Mouse (Mus musculus): Measurements from ENCODE around the gene Adgrd1. TPM values are rescaled to one million over a fixed set of nuclear protein-coding genes. Genes with fewer than 3 reads are reported as not detected.

Adgrd1 gene
- polyA plus RNA-seq, 1 experiment from 2014 or later: 1.6 TPM

- H3K4me3 ChIP-seq (ENCODE audit: control insufficient read depth in 1 of 2, insufficient read depth in 1 of 2, low read depth in 1 of 2, low read length in 2 of 2): no peak overlapping the region
- H3K9ac ChIP-seq (ENCODE audit: low read length): no peak overlapping the region
- H3K27ac ChIP-seq (replicated peaks in 1 of 2; ENCODE audit: control insufficient read depth in 1 of 2, insufficient read depth in 1 of 2, low read depth in 2 of 2, low read length in 2 of 2): no peak overlapping the region
- H3K27me3 ChIP-seq (ENCODE audit: control insufficient read depth, insufficient read depth, low read length): no peaks in the 10 kb centered on the region
- 68% methylated on average over 14 of the region's 14 CpGs for WGBS
- H3K4me1 ChIP-seq (ENCODE audit: control insufficient read depth in 2 of 2, insufficient read depth in 2 of 2, low read length in 2 of 2): no peaks in the 10 kb centered on the region
- H3K4me2 ChIP-seq (ENCODE audit: low read length): no peak overlapping the region
- ATAC-seq (ENCODE audit: insufficient number of reproducible peaks, insufficient read depth, low FRiP score, low read depth): no peak
- H3K36me3 ChIP-seq (ENCODE audit: control insufficient read depth, insufficient read depth, low read length): no peaks in the 10 kb centered on the region
- 0 out of 2 replicates have a peak, but pooled peaks cover 3% of the 10 kb centered on the region for H3K9me3 ChIP-seq (ENCODE audit: control insufficient read depth, low read length)
Observed at GRCm38 (mm10) chr5:129071761-129072280, 24.7 kb upstream of the Adgrd1 start.

GRCm38 (mm10) chr5:129073404-129073803 lies 23.1 kb upstream of the Adgrd1 start:
- no peaks in the 10 kb centered on the region for H3K27me3 ChIP-seq (ENCODE audit: control insufficient read depth, insufficient read depth, low read length)
- H3K4me1 ChIP-seq (ENCODE audit: control insufficient read depth in 2 of 2, insufficient read depth in 2 of 2, low read length in 2 of 2): no peaks in the 10 kb centered on the region
- H3K27ac ChIP-seq (replicated peaks in 1 of 2; ENCODE audit: control insufficient read depth in 1 of 2, insufficient read depth in 1 of 2, low read depth in 2 of 2, low read length in 2 of 2): no peak overlapping the region
- ATAC-seq (ENCODE audit: insufficient number of reproducible peaks, insufficient read depth, low FRiP score, low read depth): peak; percentile 43; the same call in 1 of the 2 replicates
- no peaks in the 10 kb centered on the region for H3K36me3 ChIP-seq (ENCODE audit: control insufficient read depth, insufficient read depth, low read length)
- no peaks in the 10 kb centered on the region for H3K9me3 ChIP-seq (ENCODE audit: control insufficient read depth, low read length)
- H3K4me2 ChIP-seq (ENCODE audit: low read length): no peak overlapping the region
- no peak overlapping the region for H3K4me3 ChIP-seq (ENCODE audit: control insufficient read depth in 1 of 2, insufficient read depth in 1 of 2, low read depth in 1 of 2, low read length in 2 of 2)
- WGBS: 44% methylated on average over 6 of the region's 6 CpGs
- H3K9ac ChIP-seq (ENCODE audit: low read length): no peak overlapping the region

GRCm38 (mm10) chr5:129076098-129076497 lies 20.5 kb upstream of the Adgrd1 start:
- WGBS: 82% methylated on average over 6 of the region's 6 CpGs
- H3K4me3 ChIP-seq (ENCODE audit: control insufficient read depth in 1 of 2, insufficient read depth in 1 of 2, low read depth in 1 of 2, low read length in 2 of 2): no peak overlapping the region
- H3K27ac ChIP-seq (replicated peaks in 1 of 2; ENCODE audit: control insufficient read depth in 1 of 2, insufficient read depth in 1 of 2, low read depth in 2 of 2, low read length in 2 of 2): no peak overlapping the region
- ATAC-seq (ENCODE audit: insufficient number of reproducible peaks, insufficient read depth, low FRiP score, low read depth): no peak
- H3K9ac ChIP-seq (ENCODE audit: low read length): no peak overlapping the region
- H3K4me1 ChIP-seq (ENCODE audit: control insufficient read depth in 2 of 2, insufficient read depth in 2 of 2, low read length in 2 of 2): no peaks in the 10 kb centered on the region
- no peaks in the 10 kb centered on the region for H3K36me3 ChIP-seq (ENCODE audit: control insufficient read depth, insufficient read depth, low read length)
- no peak overlapping the region for H3K4me2 ChIP-seq (ENCODE audit: low read length)
- no peaks in the 10 kb centered on the region for H3K9me3 ChIP-seq (ENCODE audit: control insufficient read depth, low read length)
- H3K27me3 ChIP-seq (ENCODE audit: control insufficient read depth, insufficient read depth, low read length): no peaks in the 10 kb centered on the region

- Histone ChIP-seq H3K27me3 (ENCODE audit: control insufficient read depth, insufficient read depth, low read length) (no peaks in the 10 kb centered on the region), H3K36me3 (ENCODE audit: control insufficient read depth, insufficient read depth, low read length) (no peaks in the 10 kb centered on the region), H3K4me1 (ENCODE audit: control insufficient read depth in 2 of 2, insufficient read depth in 2 of 2, low read length in 2 of 2) (no peaks in the 10 kb centered on the region), H3K9ac (ENCODE audit: low read length) (no peak overlapping the region), H3K27ac (replicated peaks in 1 of 2; ENCODE audit: control insufficient read depth in 1 of 2, insufficient read depth in 1 of 2, low read depth in 2 of 2, low read length in 2 of 2) (no peak overlapping the region), H3K9me3 (ENCODE audit: control insufficient read depth, low read length) (no peaks in the 10 kb centered on the region), H3K4me2 (ENCODE audit: low read length) (no peak overlapping the region), H3K4me3 (ENCODE audit: control insufficient read depth in 1 of 2, insufficient read depth in 1 of 2, low read depth in 1 of 2, low read length in 2 of 2) (no peak overlapping the region)
- no peak for ATAC-seq (ENCODE audit: insufficient number of reproducible peaks, insufficient read depth, low FRiP score, low read depth)
- WGBS: 84% methylated on average over 5 of the region's 5 CpGs
Observed at GRCm38 (mm10) chr5:129077240-129077639, 19.3 kb upstream of the Adgrd1 start.

- 79% methylated on average over 7 of the region's 7 CpGs for WGBS
- Histone ChIP-seq H3K9ac (ENCODE audit: low read length) (no peak overlapping the region), H3K9me3 (ENCODE audit: control insufficient read depth, low read length) (no peaks in the 10 kb centered on the region), H3K4me3 (ENCODE audit: control insufficient read depth in 1 of 2, insufficient read depth in 1 of 2, low read depth in 1 of 2, low read length in 2 of 2) (no peak overlapping the region), H3K4me1 (ENCODE audit: control insufficient read depth in 2 of 2, insufficient read depth in 2 of 2, low read length in 2 of 2) (no peaks in the 10 kb centered on the region), H3K36me3 (ENCODE audit: control insufficient read depth, insufficient read depth, low read length) (no peaks in the 10 kb centered on the region), H3K4me2 (ENCODE audit: low read length) (no peak overlapping the region), H3K27me3 (ENCODE audit: control insufficient read depth, insufficient read depth, low read length) (no peaks in the 10 kb centered on the region), H3K27ac (replicated peaks in 1 of 2; ENCODE audit: control insufficient read depth in 1 of 2, insufficient read depth in 1 of 2, low read depth in 2 of 2, low read length in 2 of 2) (no peak overlapping the region)
- ATAC-seq (ENCODE audit: insufficient number of reproducible peaks, insufficient read depth, low FRiP score, low read depth): no peak
Observed at GRCm38 (mm10) chr5:129081521-129081920, 15.0 kb upstream of the Adgrd1 start.

- Histone ChIP-seq H3K36me3 (ENCODE audit: control insufficient read depth, insufficient read depth, low read length) (no peaks in the 10 kb centered on the region), H3K27me3 (ENCODE audit: control insufficient read depth, insufficient read depth, low read length) (no peaks in the 10 kb centered on the region), H3K9me3 (ENCODE audit: control insufficient read depth, low read length) (no peaks in the 10 kb centered on the region), H3K27ac (replicated peaks in 1 of 2; ENCODE audit: control insufficient read depth in 1 of 2, insufficient read depth in 1 of 2, low read depth in 2 of 2, low read length in 2 of 2) (no peak overlapping the region), H3K4me2 (ENCODE audit: low read length) (no peak overlapping the region), H3K4me3 (ENCODE audit: control insufficient read depth in 1 of 2, insufficient read depth in 1 of 2, low read depth in 1 of 2, low read length in 2 of 2) (no peak overlapping the region), H3K4me1 (ENCODE audit: control insufficient read depth in 2 of 2, insufficient read depth in 2 of 2, low read length in 2 of 2) (no peaks in the 10 kb centered on the region), H3K9ac (ENCODE audit: low read length) (no peak overlapping the region)
- no peak for ATAC-seq (ENCODE audit: insufficient number of reproducible peaks, insufficient read depth, low FRiP score, low read depth)
- WGBS: 78% methylated on average over 10 of the region's 10 CpGs
Observed at GRCm38 (mm10) chr5:129085153-129085552, 11.4 kb upstream of the Adgrd1 start.

GRCm38 (mm10) chr5:129092345-129093065 lies 4.0 kb upstream of the Adgrd1 start:
- Histone ChIP-seq H3K27me3 (ENCODE audit: control insufficient read depth, insufficient read depth, low read length) (no peaks in the 10 kb centered on the region), H3K9me3 (ENCODE audit: control insufficient read depth, low read length) (no peaks in the 10 kb centered on the region), H3K27ac (replicated peaks in 1 of 2; ENCODE audit: control insufficient read depth in 1 of 2, insufficient read depth in 1 of 2, low read depth in 2 of 2, low read length in 2 of 2) (no peak overlapping the region), H3K4me1 (ENCODE audit: control insufficient read depth in 2 of 2, insufficient read depth in 2 of 2, low read length in 2 of 2) (peaks cover 5% of the 10 kb centered on the region in 2 experiments; a peak in 2 of 4 replicates), H3K4me3 (ENCODE audit: control insufficient read depth in 1 of 2, insufficient read depth in 1 of 2, low read depth in 1 of 2, low read length in 2 of 2) (no peak overlapping the region), H3K36me3 (ENCODE audit: control insufficient read depth, insufficient read depth, low read length) (no peaks in the 10 kb centered on the region), H3K9ac (ENCODE audit: low read length) (no peak overlapping the region), H3K4me2 (ENCODE audit: low read length) (no peak overlapping the region)
- ATAC-seq (ENCODE audit: insufficient number of reproducible peaks, insufficient read depth, low FRiP score, low read depth): no peak
- 71% methylated on average over 10 of the region's 10 CpGs for WGBS

GRCm38 (mm10) chr5:129093158-129093557 lies 3.4 kb upstream of the Adgrd1 start:
- Histone ChIP-seq H3K4me1 (ENCODE audit: control insufficient read depth in 2 of 2, insufficient read depth in 2 of 2, low read length in 2 of 2) (peaks cover 5% of the 10 kb centered on the region in 2 experiments; a peak in 2 of 4 replicates), H3K27me3 (ENCODE audit: control insufficient read depth, insufficient read depth, low read length) (no peaks in the 10 kb centered on the region), H3K9me3 (ENCODE audit: control insufficient read depth, low read length) (no peaks in the 10 kb centered on the region), H3K27ac (replicated peaks in 1 of 2; ENCODE audit: control insufficient read depth in 1 of 2, insufficient read depth in 1 of 2, low read depth in 2 of 2, low read length in 2 of 2) (no peak overlapping the region), H3K4me2 (ENCODE audit: low read length) (no peak overlapping the region), H3K36me3 (ENCODE audit: control insufficient read depth, insufficient read depth, low read length) (no peaks in the 10 kb centered on the region), H3K4me3 (ENCODE audit: control insufficient read depth in 1 of 2, insufficient read depth in 1 of 2, low read depth in 1 of 2, low read length in 2 of 2) (no peak overlapping the region), H3K9ac (ENCODE audit: low read length) (no peak overlapping the region)
- WGBS: 59% methylated on average over 4 of the region's 4 CpGs
- ATAC-seq (ENCODE audit: insufficient number of reproducible peaks, insufficient read depth, low FRiP score, low read depth): no peak
